Mouse (Mus musculus): ENCODE measurements at regions not wholly inside any gene's neighbourhood (a gene's known extent, or its start where the extent isn't known, plus 50 kb on each side); places are given as distances from the start of the nearest gene placed in this dataset.

DNA sequence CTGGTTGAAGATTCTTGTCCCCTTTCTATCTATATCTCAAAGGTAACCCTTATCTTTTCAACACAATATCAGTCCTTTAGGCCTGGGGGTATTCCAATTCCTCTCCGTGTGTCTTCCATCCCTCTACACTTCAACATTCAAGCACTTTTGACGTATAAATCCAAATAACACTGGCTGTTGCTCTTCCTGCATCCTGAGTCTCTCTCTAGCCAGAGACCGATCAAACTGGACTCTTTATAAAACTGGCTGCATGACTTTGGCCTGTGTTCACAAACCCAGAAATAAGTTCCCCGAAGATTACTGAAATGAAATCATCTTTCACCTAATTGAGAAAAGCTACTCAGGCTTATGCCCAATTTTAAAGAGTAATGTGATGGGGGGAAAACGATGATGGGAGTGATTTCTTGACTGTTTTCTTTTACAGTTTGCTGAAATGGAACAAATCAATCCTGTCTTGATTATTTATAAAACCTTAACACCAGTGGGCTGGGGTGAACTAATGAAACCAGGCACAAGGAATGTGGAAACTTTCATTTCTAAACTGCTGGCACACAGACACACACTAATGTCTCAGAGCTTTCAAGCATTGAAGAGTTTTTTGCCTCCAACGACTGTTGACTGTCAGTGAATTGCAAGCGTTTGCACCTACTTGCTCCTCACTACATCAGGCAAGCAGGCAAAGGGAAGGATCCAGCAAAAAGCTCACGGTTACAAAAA lies 135.5 kb upstream of the Gorab start:
- no peak overlapping the region for H3K4me3 ChIP-seq
- no peak overlapping the region for H3K4me2 ChIP-seq
- no peaks in the 10 kb centered on the region for H3K9me3 ChIP-seq
- no peaks in the 10 kb centered on the region for H3K36me3 ChIP-seq
- no peak for ATAC-seq (ENCODE audit: low read depth)
- no peaks in the 10 kb centered on the region for H3K4me1 ChIP-seq (replicated peaks)
- H3K27ac ChIP-seq (replicated peaks): no peak overlapping the region
- 90% methylated on average over 8 of the region's 8 CpGs for WGBS
- no peaks in the 10 kb centered on the region for H3K27me3 ChIP-seq
- no peak overlapping the region for H3K9ac ChIP-seq

- 82% methylated on average over 4 of the region's 4 CpGs for WGBS
- no peak overlapping the region for H3K4me3 ChIP-seq
Observed at GRCm38 (mm10) chr1:163530563-163530962, 127.1 kb upstream of the Gorab start.

DNA sequence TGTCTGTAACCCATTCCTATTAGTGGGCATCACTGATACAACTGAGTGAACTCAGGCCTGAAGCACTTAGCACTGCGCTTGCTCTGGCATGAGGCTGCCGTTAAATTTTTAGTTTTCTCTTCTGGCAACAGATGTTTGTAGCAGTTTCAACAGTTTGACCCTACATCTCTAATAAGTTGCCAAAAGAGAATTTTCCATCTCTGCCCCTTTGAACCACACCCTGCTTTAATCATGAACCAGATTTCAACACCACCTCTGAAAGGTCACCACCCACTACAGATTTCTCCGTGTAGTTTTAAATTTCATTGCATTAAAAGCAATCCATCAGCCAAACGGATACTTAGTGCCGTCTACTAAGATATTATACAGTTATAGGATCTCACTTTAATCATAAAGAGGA lies 114.5 kb upstream of the Gorab start:
- Histone ChIP-seq H3K4me3 (no peak overlapping the region), H3K4me2 (no peak overlapping the region), H3K36me3 (no peaks in the 10 kb centered on the region), H3K27me3 (no peaks in the 10 kb centered on the region), H3K4me1 (replicated peaks) (no peaks in the 10 kb centered on the region), H3K27ac (replicated peaks) (no peak overlapping the region), H3K9me3 (no peaks in the 10 kb centered on the region), H3K9ac (no peak overlapping the region)
- no peak for ATAC-seq (ENCODE audit: low read depth)
- 90% methylated on average over 5 of the region's 5 CpGs for WGBS

More at GRCm38 (mm10) chr1:163530563-163530962, 127.1 kb upstream of the Gorab start:
- Histone ChIP-seq H3K9me3 (no peaks in the 10 kb centered on the region), H3K4me2 (no peak overlapping the region), H3K27me3 (no peaks in the 10 kb centered on the region), H3K36me3 (no peaks in the 10 kb centered on the region), H3K27ac (replicated peaks) (no peak overlapping the region), H3K9ac (no peak overlapping the region), H3K4me1 (replicated peaks) (no peaks in the 10 kb centered on the region)
- ATAC-seq (ENCODE audit: low read depth): no peak

DNA sequence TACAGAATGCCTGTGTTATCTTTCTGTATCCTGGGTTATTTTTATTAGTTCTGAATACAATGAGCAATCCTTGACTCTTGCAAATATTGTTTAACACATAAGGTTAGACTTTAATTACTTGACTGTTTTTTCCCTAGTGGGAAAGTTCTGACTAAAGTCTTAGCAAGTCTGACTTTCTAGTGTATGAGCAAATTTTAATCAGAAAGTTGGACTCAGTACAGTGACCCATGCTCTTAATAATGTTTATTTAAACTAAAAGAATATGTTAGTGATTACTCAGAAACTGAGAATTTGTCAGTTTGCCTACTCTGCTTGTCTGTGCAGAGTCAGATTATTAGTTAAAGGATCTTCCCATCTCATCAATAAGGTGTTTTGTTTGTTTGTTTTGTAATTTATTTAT lies 109.4 kb upstream of the Gorab start:
- no peaks in the 10 kb centered on the region for H3K36me3 ChIP-seq
- H3K27me3 ChIP-seq: no peaks in the 10 kb centered on the region
- no peaks in the 10 kb centered on the region for H3K4me1 ChIP-seq (replicated peaks)
- H3K9ac ChIP-seq: no peak overlapping the region
- no peak overlapping the region for H3K4me2 ChIP-seq
- H3K9me3 ChIP-seq: no peaks in the 10 kb centered on the region
- H3K4me3 ChIP-seq: no peak overlapping the region
- no peak overlapping the region for H3K27ac ChIP-seq (replicated peaks)
- no peak for ATAC-seq (ENCODE audit: low read depth)

GRCm38 (mm10) chr1:163512008-163512407 lies 108.5 kb upstream of the Gorab start:
- Histone ChIP-seq H3K4me3 (no peak overlapping the region), H3K36me3 (no peaks in the 10 kb centered on the region), H3K9me3 (no peaks in the 10 kb centered on the region), H3K27me3 (no peaks in the 10 kb centered on the region), H3K4me1 (replicated peaks) (no peaks in the 10 kb centered on the region), H3K4me2 (no peak overlapping the region), H3K27ac (replicated peaks) (no peak overlapping the region), H3K9ac (no peak overlapping the region)
- no peak for ATAC-seq (ENCODE audit: low read depth)
- WGBS: 70% methylated on average over 1 of the region's 1 CpGs

GRCm38 (mm10) chr1:163505035-163505434 lies 101.6 kb upstream of the Gorab start:
- Histone ChIP-seq H3K4me3 (no peak overlapping the region), H3K9ac (no peak overlapping the region), H3K27me3 (no peaks in the 10 kb centered on the region), H3K27ac (replicated peaks) (no peak overlapping the region), H3K4me1 (replicated peaks) (no peaks in the 10 kb centered on the region), H3K9me3 (no peaks in the 10 kb centered on the region), H3K36me3 (no peaks in the 10 kb centered on the region), H3K4me2 (no peak overlapping the region)
- no peak for ATAC-seq (ENCODE audit: low read depth)
- WGBS: 74% methylated on average over 7 of the region's 7 CpGs

- H3K27ac ChIP-seq (replicated peaks): no peak overlapping the region
- no peaks in the 10 kb centered on the region for H3K9me3 ChIP-seq
- WGBS: 87% methylated on average over 1 of the region's 1 CpGs
- no peaks in the 10 kb centered on the region for H3K36me3 ChIP-seq
- no peak overlapping the region for H3K4me3 ChIP-seq
- no peak overlapping the region for H3K9ac ChIP-seq
- ATAC-seq (ENCODE audit: low read depth): no peak
- no peaks in the 10 kb centered on the region for H3K27me3 ChIP-seq
- no peak overlapping the region for H3K4me2 ChIP-seq
- H3K4me1 ChIP-seq (replicated peaks): no peaks in the 10 kb centered on the region
Observed at GRCm38 (mm10) chr1:163502557-163502956, 99.1 kb upstream of the Gorab start.

DNA sequence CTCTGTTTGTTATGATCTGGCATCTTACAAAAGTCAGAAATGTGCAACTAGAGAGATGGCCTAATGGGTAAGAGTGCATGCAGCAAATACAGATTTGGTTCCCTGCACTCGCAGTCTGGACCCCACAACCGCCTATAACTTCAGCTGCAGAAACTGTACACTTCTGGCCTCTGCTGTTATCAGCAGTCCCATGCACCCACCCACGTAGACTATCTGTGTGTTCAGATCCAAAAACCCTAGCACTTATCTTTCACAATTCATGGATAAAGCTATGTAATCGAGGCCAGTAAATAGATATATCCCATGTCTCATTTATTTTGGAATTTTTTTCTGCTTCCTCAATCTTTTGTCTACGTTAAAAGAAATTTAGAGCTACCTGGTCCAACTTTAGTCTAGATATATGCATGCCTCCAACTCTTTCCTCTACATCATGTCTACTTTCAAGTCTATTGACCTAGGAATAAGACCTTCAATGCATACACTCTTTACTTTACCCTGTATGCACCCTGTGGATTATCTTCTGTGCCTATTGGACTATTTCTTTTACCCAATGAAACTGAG lies 95.0 kb upstream of the Gorab start:
- no peaks in the 10 kb centered on the region for H3K9me3 ChIP-seq
- H3K4me3 ChIP-seq: no peak overlapping the region
- no peak overlapping the region for H3K27ac ChIP-seq (replicated peaks)
- no peak for ATAC-seq (ENCODE audit: low read depth)
- H3K36me3 ChIP-seq: no peaks in the 10 kb centered on the region
- H3K4me1 ChIP-seq (replicated peaks): no peaks in the 10 kb centered on the region
- no peaks in the 10 kb centered on the region for H3K27me3 ChIP-seq
- WGBS: 90% methylated on average over 5 of the region's 5 CpGs
- H3K4me2 ChIP-seq: no peak overlapping the region
- no peak overlapping the region for H3K9ac ChIP-seq

DNA sequence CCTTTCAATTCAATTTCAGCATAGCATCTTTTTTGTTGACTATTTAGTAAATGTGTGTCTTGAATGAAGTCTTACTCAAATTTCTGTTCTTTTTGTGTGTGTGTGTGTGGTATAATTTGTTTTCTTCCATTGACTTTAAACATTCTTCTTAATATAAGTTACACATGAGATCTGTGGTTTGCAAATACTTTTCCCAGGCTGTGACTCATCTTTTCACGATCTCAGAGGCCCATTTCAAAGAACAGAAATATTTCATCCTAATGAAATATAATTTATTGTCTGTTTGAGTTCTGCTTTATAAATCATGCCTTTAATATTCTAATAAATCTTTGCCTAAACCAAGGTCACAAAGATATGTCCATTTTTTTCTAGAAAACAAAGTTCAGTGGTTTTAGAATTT lies 92.9 kb upstream of the Gorab start:
- Histone ChIP-seq H3K36me3 (no peaks in the 10 kb centered on the region), H3K9ac (no peak overlapping the region), H3K27ac (replicated peaks) (no peak overlapping the region), H3K4me2 (no peak overlapping the region), H3K27me3 (no peaks in the 10 kb centered on the region), H3K4me3 (no peak overlapping the region), H3K9me3 (no peaks in the 10 kb centered on the region), H3K4me1 (replicated peaks) (no peaks in the 10 kb centered on the region)
- whole genome bisulfite sequencing: 87% methylated on average over 1 of the region's 1 CpGs
- no peak for ATAC-seq (ENCODE audit: low read depth)

DNA sequence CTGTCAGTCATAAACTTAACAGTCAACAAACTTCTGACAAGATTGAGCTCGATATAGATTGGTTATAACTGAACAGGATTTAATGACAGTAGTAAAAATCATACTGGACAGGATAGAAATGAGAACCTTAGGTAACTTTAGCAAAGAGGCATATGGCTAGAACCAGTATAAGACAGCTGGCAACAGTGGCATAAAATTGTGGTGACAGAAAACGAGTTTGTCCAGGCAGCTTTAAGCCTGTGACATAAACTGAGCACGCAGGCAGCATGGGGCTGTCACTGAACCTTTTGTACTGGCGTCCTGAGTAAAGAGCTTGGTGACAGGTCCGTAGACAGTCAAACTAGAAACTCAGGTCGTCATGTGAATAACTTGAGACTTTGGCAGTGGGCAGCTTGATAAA lies 85.1 kb upstream of the Gorab start:
- H3K4me1 ChIP-seq (replicated peaks): no peaks in the 10 kb centered on the region
- H3K36me3 ChIP-seq: no peaks in the 10 kb centered on the region
- WGBS: 71% methylated on average over 6 of the region's 6 CpGs
- no peak overlapping the region for H3K4me2 ChIP-seq
- ATAC-seq (ENCODE audit: low read depth): no peak
- no peak overlapping the region for H3K9ac ChIP-seq
- H3K4me3 ChIP-seq: no peak overlapping the region
- 0 out of 2 replicates have a peak, but pooled peaks cover 3% of the 10 kb centered on the region for H3K9me3 ChIP-seq
- H3K27ac ChIP-seq (replicated peaks): no peak overlapping the region
- no peaks in the 10 kb centered on the region for H3K27me3 ChIP-seq

GRCm38 (mm10) chr1:163488109-163488508 lies 84.6 kb upstream of the Gorab start:
- Histone ChIP-seq H3K36me3 (no peaks in the 10 kb centered on the region), H3K4me3 (no peak overlapping the region), H3K27me3 (no peaks in the 10 kb centered on the region), H3K9me3 (0 out of 2 replicates have a peak, but pooled peaks cover 3% of the 10 kb centered on the region), H3K4me2 (no peak overlapping the region), H3K9ac (no peak overlapping the region), H3K27ac (replicated peaks) (no peak overlapping the region), H3K4me1 (replicated peaks) (no peaks in the 10 kb centered on the region)
- no peak for ATAC-seq (ENCODE audit: low read depth)
- WGBS: 69% methylated on average over 4 of the region's 4 CpGs

GRCm38 (mm10) chr1:163483098-163483497 lies 79.6 kb upstream of the Gorab start:
- Histone ChIP-seq H3K4me2 (no peak overlapping the region), H3K27ac (replicated peaks) (no peak overlapping the region), H3K36me3 (no peaks in the 10 kb centered on the region), H3K9ac (no peak overlapping the region), H3K4me3 (no peak overlapping the region), H3K27me3 (no peaks in the 10 kb centered on the region), H3K9me3 (0 out of 2 replicates have a peak, but pooled peaks cover 3% of the 10 kb centered on the region), H3K4me1 (replicated peaks) (no peaks in the 10 kb centered on the region)
- WGBS: 84% methylated on average over 3 of the region's 3 CpGs
- no peak for ATAC-seq (ENCODE audit: low read depth)

Data from neural tube, embryonic 13.5 days (tissue).